Mouse (Mus musculus): ENCODE data around the gene Abat. TPM values are rescaled to one million over a fixed set of nuclear protein-coding genes. Genes with fewer than 3 reads are reported as not detected.

The Abat gene
- polyA plus RNA-seq, 1 experiment = 0.05 TPM

DNA sequence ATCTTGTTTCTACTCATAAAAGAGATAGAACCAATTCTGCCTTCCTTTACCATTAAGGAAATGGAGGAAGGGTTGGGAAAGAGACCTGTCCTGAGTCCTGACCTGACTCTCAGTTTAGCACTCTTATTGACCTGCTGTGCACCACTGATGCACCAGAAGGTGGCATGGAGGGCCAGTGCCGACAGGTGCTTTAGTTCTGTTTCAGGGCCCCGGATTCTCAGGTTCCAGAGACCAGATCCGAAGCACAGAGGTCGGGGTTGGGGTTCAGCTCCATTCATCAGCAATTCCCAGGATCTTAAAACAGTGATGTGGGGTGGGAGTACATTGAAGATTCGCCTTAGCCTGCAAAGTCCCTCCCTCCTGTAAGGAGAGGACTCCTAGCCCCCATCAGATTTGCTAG, 399 bp upstream of the Abat start:
- Histone ChIP-seq H3K27me3 (ENCODE audit: control insufficient read depth, insufficient read depth, insufficient read length) (peaks cover 12% of the 10 kb centered on the region), H3K36me3 (ENCODE audit: control insufficient read depth, insufficient read depth) (no peaks in the 10 kb centered on the region), H3ac (ENCODE audit: control insufficient read depth, insufficient read length, low read depth) (no peak overlapping the region), H3K79me2 (ENCODE audit: control insufficient read depth, insufficient read depth) (no peaks in the 10 kb centered on the region), H3K4me3 (ENCODE audit: insufficient read depth, poor library complexity, severe bottlenecking) (no peak overlapping the region), H3K79me3 (ENCODE audit: low read depth) (no peaks in the 10 kb centered on the region)
- TF ChIP-seq FOSL1 (IDR thresholded peaks at IDR 0.05; ENCODE audit: insufficient read depth, low read length, poor library complexity, severe bottlenecking) (no peak), USF1 (IDR thresholded peaks at IDR 0.05; ENCODE audit: low read depth) (no peak), CTCF (IDR thresholded peaks at IDR 0.05; ENCODE audit: control insufficient read depth, insufficient read depth, insufficient read length) (no peak), MYOG (IDR thresholded peaks at IDR 0.05; ENCODE audit: control insufficient read depth, extremely low read depth, insufficient read length) (no peak), CEBPB (IDR thresholded peaks at IDR 0.05; ENCODE audit: low read depth) (no peak), MYOD1 (IDR thresholded peaks at IDR 0.05; ENCODE audit: control insufficient read depth, insufficient read length, low read depth) (no peak), MAX (IDR thresholded peaks at IDR 0.05) (no peak)

DNA sequence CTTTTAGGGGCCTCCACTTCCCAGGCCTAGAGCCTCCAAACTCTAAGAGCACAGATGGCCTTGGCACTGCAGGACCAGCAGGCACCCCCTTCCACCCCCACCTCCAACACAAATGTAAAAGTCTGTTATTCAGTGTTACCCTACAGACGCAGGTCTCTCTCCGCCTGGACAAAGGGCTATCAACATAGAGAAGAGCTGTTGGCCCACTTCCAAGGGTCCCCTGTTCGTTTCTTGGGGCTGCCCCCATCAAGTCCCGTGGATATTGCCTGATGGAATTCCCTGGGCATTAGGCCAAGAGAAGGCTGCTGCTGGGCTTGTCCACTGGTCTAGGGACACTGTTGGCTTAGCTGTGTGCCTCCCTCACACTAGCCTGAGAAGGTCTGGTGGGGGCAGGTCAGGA, 951 bp downstream of the Abat start:
- Histone ChIP-seq H3K79me3 (ENCODE audit: low read depth) (no peaks in the 10 kb centered on the region), H3K4me3 (ENCODE audit: insufficient read depth, poor library complexity, severe bottlenecking) (no peak overlapping the region), H3K79me2 (ENCODE audit: control insufficient read depth, insufficient read depth) (no peaks in the 10 kb centered on the region), H3K36me3 (ENCODE audit: control insufficient read depth, insufficient read depth) (no peaks in the 10 kb centered on the region), H3K27me3 (ENCODE audit: control insufficient read depth, insufficient read depth, insufficient read length) (peaks cover 17% of the 10 kb centered on the region), H3ac (ENCODE audit: control insufficient read depth, insufficient read length, low read depth) (no peak overlapping the region)
- no peak for TF ChIP-seq CEBPB (IDR thresholded peaks at IDR 0.05; ENCODE audit: low read depth)
- no peak for TF ChIP-seq MYOG (IDR thresholded peaks at IDR 0.05; ENCODE audit: control insufficient read depth, extremely low read depth, insufficient read length)
- TF ChIP-seq USF1 (IDR thresholded peaks at IDR 0.05; ENCODE audit: low read depth) = no peak
- TF ChIP-seq CTCF (IDR thresholded peaks at IDR 0.05; ENCODE audit: control insufficient read depth, insufficient read depth, insufficient read length) = no peak
- no peak for TF ChIP-seq FOSL1 (IDR thresholded peaks at IDR 0.05; ENCODE audit: insufficient read depth, low read length, poor library complexity, severe bottlenecking)
- TF ChIP-seq MAX (IDR thresholded peaks at IDR 0.05) = no peak
- no peak for TF ChIP-seq MYOD1 (IDR thresholded peaks at IDR 0.05; ENCODE audit: control insufficient read depth, insufficient read length, low read depth)

GRCm38 (mm10) chr16:8520525-8520924, 7.3 kb downstream of the Abat start:
- peaks cover 51% of the 10 kb centered on the region for H3K27me3 ChIP-seq (ENCODE audit: control insufficient read depth, insufficient read depth, insufficient read length)

GRCm38 (mm10) chr16:8521322-8521721, 8.1 kb downstream of the Abat start:
- no peaks in the 10 kb centered on the region for H3K79me3 ChIP-seq (ENCODE audit: low read depth)
- H3K79me2 ChIP-seq (ENCODE audit: control insufficient read depth, insufficient read depth) = no peaks in the 10 kb centered on the region
- TF ChIP-seq CEBPB (IDR thresholded peaks at IDR 0.05; ENCODE audit: low read depth) (no peak), CTCF (IDR thresholded peaks at IDR 0.05; ENCODE audit: control insufficient read depth, insufficient read depth, insufficient read length) (no peak), MAX (IDR thresholded peaks at IDR 0.05) (no peak), USF1 (IDR thresholded peaks at IDR 0.05; ENCODE audit: low read depth) (no peak), MYOG (IDR thresholded peaks at IDR 0.05; ENCODE audit: control insufficient read depth, extremely low read depth, insufficient read length) (no peak), MYOD1 (IDR thresholded peaks at IDR 0.05; ENCODE audit: control insufficient read depth, insufficient read length, low read depth) (no peak), FOSL1 (IDR thresholded peaks at IDR 0.05; ENCODE audit: insufficient read depth, low read length, poor library complexity, severe bottlenecking) (no peak)
- peaks cover 58% of the 10 kb centered on the region for H3K27me3 ChIP-seq (ENCODE audit: control insufficient read depth, insufficient read depth, insufficient read length)
- H3ac ChIP-seq (ENCODE audit: control insufficient read depth, insufficient read length, low read depth) = no peak overlapping the region
- H3K4me3 ChIP-seq (ENCODE audit: insufficient read depth, poor library complexity, severe bottlenecking) = no peak overlapping the region
- no peaks in the 10 kb centered on the region for H3K36me3 ChIP-seq (ENCODE audit: control insufficient read depth, insufficient read depth)

More at GRCm38 (mm10) chr16:8520525-8520924, 7.3 kb downstream of the Abat start:
- no peaks in the 10 kb centered on the region for H3K79me3 ChIP-seq (ENCODE audit: low read depth)
- H3K79me2 ChIP-seq (ENCODE audit: control insufficient read depth, insufficient read depth) = no peaks in the 10 kb centered on the region
- no peak overlapping the region for H3ac ChIP-seq (ENCODE audit: control insufficient read depth, insufficient read length, low read depth)
- no peaks in the 10 kb centered on the region for H3K36me3 ChIP-seq (ENCODE audit: control insufficient read depth, insufficient read depth)
- TF ChIP-seq FOSL1 (IDR thresholded peaks at IDR 0.05; ENCODE audit: insufficient read depth, low read length, poor library complexity, severe bottlenecking) (no peak), USF1 (IDR thresholded peaks at IDR 0.05; ENCODE audit: low read depth) (no peak), CEBPB (IDR thresholded peaks at IDR 0.05; ENCODE audit: low read depth) (no peak), MYOD1 (IDR thresholded peaks at IDR 0.05; ENCODE audit: control insufficient read depth, insufficient read length, low read depth) (no peak), MAX (IDR thresholded peaks at IDR 0.05) (no peak)
- no peak overlapping the region for H3K4me3 ChIP-seq (ENCODE audit: insufficient read depth, poor library complexity, severe bottlenecking)

GRCm38 (mm10) chr16:8523480-8524144, 10.4 kb downstream of the Abat start:
- Histone ChIP-seq H3K27me3 (ENCODE audit: control insufficient read depth, insufficient read depth, insufficient read length) (peaks cover 68% of the 10 kb centered on the region), H3ac (ENCODE audit: control insufficient read depth, insufficient read length, low read depth) (no peak overlapping the region), H3K79me2 (ENCODE audit: control insufficient read depth, insufficient read depth) (no peaks in the 10 kb centered on the region), H3K79me3 (ENCODE audit: low read depth) (no peaks in the 10 kb centered on the region), H3K4me3 (ENCODE audit: insufficient read depth, poor library complexity, severe bottlenecking) (no peak overlapping the region), H3K36me3 (ENCODE audit: control insufficient read depth, insufficient read depth) (no peaks in the 10 kb centered on the region)
- TF ChIP-seq MYOG (IDR thresholded peaks at IDR 0.05; ENCODE audit: control insufficient read depth, extremely low read depth, insufficient read length) (no peak), MYOD1 (IDR thresholded peaks at IDR 0.05; ENCODE audit: control insufficient read depth, insufficient read length, low read depth) (no peak)

Data from C2C12 (cell line).